Mouse (Mus musculus): ENCODE data around the gene Pim3. TPM values are rescaled to one million over a fixed set of nuclear protein-coding genes. Genes with fewer than 3 reads are reported as not detected.

Pim3 gene
- total and polyA plus RNA-seq, 2 experiments from 2014 or later = 65.2 to 70.6 TPM

- peak; percentile 8; the same call in 1 of the 2 replicates for TF ChIP-seq CTCF (IDR thresholded peaks at IDR 0.05; ENCODE audit: low read depth)
- peak overlapping the region; percentile 78 for H3K9ac ChIP-seq
- WGBS = 4% methylated on average over 38 of the region's 41 CpGs
- H3K4me1 ChIP-seq (ENCODE audit: insufficient read depth) = no peaks in the 10 kb centered on the region; the same call in 1 of the 2 replicates
- H3K4me2 ChIP-seq (ENCODE audit: low read depth) = peak overlapping the region; percentile 90
- H3K36me3 ChIP-seq (ENCODE audit: insufficient read depth) = no peaks in the 10 kb centered on the region
- no peaks in the 10 kb centered on the region for H3K9me3 ChIP-seq (ENCODE audit: low read length)
- peak overlapping the region; percentile 50 for H3K4me3 ChIP-seq (ENCODE audit: low read depth, low read length)
- peak; percentile 95 for ATAC-seq
- H3K27ac ChIP-seq (ENCODE audit: low read depth, low read length) = peak overlapping the region; percentile 40; the same call in 1 of the 2 replicates
- no peaks in the 10 kb centered on the region for H3K27me3 ChIP-seq (ENCODE audit: insufficient read depth, low read length)
- peak; percentile 80 for DNase-seq
Measured at GRCm38 (mm10) chr15:88890751-88891675, 29.0 kb downstream of the Pim3 start.

DNA sequence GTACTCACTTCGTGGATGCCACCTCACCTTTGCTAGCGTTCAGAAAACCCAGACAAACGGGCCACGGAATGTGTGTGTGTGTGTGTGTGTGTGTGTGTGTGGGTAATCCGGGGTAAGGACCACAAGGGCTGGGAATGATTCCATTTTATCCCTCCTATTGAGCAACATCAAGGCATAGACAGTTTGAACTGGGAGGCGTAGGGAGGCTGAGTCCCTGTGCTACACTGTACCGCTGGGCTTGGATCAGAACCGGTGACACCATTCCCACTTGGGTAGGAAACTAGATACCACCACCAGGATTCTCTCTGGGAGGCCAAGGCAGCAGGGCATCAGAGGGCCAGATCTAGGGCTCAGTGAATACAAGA lies 29.7 kb downstream of the Pim3 start:
- no peaks in the 10 kb centered on the region; the same call in 1 of the 2 replicates for H3K4me1 ChIP-seq (ENCODE audit: insufficient read depth)
- no peak for DNase-seq
- H3K27me3 ChIP-seq (ENCODE audit: insufficient read depth, low read length) = no peaks in the 10 kb centered on the region
- ATAC-seq = no peak
- 0 out of 2 replicates have a peak overlapping the region, but pooled peaks have one; percentile 90 for H3K4me2 ChIP-seq (ENCODE audit: low read depth)
- H3K36me3 ChIP-seq (ENCODE audit: insufficient read depth) = no peaks in the 10 kb centered on the region
- no peaks in the 10 kb centered on the region for H3K9me3 ChIP-seq (ENCODE audit: low read length)
- H3K9ac ChIP-seq = no peak overlapping the region
- 71% methylated on average over 8 of the region's 8 CpGs for WGBS
- TF ChIP-seq CTCF (IDR thresholded peaks at IDR 0.05; ENCODE audit: low read depth) = no peak
- H3K27ac ChIP-seq (ENCODE audit: low read depth, low read length) = no peak overlapping the region
- H3K4me3 ChIP-seq (ENCODE audit: low read depth, low read length) = no peak overlapping the region

DNA sequence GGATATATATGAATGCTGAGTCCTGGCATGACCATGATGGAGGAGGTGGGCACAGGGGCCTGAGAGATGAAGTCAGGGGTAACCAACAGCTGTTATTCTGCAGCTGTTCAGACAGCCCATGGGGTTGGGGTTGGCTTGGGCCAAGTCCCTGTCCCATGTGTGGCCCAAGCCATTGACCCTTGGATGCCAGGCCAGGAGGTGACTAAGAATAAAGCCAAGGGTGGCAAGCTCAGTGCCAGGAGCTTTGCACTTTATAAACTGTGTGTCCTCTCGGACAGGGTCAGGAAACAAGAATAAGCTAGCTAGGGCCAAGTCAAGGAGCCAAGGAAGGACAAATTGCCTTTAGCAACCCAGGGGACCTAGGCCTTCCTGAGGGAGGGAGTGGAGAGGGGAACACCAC lies 30.3 kb downstream of the Pim3 start:
- Histone ChIP-seq H3K4me2 (ENCODE audit: low read depth) (no peak overlapping the region), H3K9me3 (ENCODE audit: low read length) (no peaks in the 10 kb centered on the region), H3K27me3 (ENCODE audit: insufficient read depth, low read length) (no peaks in the 10 kb centered on the region), H3K4me3 (ENCODE audit: low read depth, low read length) (no peak overlapping the region), H3K27ac (ENCODE audit: low read depth, low read length) (no peak overlapping the region), H3K4me1 (ENCODE audit: insufficient read depth) (no peaks in the 10 kb centered on the region; the same call in 1 of the 2 replicates), H3K36me3 (ENCODE audit: insufficient read depth) (no peaks in the 10 kb centered on the region), H3K9ac (no peak overlapping the region)
- DNase-seq (no peak), ATAC-seq (no peak)
- 91% methylated on average over 1 of the region's 1 CpGs for WGBS
- TF ChIP-seq CTCF (IDR thresholded peaks at IDR 0.05; ENCODE audit: low read depth) = no peak

DNA sequence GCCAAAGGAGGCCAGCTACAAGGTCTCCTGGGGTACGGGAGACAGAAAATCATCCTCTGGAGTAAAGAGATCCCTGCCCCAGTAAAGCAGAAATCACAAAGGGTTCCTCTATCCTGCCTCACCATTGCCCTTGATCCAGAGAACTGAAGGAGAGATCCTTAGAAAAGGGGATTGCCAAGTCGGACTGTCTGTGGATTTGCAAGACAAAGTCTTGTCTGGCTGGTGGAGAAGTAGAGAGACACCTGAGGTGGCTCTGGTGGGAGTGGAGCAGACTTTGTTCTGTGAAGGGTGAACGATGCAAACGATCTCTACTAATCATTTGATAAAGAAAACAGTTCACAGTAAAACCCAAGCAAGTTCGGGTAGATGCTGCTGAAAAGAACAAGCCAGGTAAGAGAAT lies 30.9 kb downstream of the Pim3 start:
- H3K4me1 ChIP-seq (ENCODE audit: insufficient read depth) = no peaks in the 10 kb centered on the region; the same call in 1 of the 2 replicates
- no peak overlapping the region for H3K4me3 ChIP-seq (ENCODE audit: low read depth, low read length)
- no peak for TF ChIP-seq CTCF (IDR thresholded peaks at IDR 0.05; ENCODE audit: low read depth)
- no peaks in the 10 kb centered on the region for H3K9me3 ChIP-seq (ENCODE audit: low read length)
- no peak overlapping the region for H3K27ac ChIP-seq (ENCODE audit: low read depth, low read length)
- no peak overlapping the region for H3K9ac ChIP-seq
- no peak overlapping the region for H3K4me2 ChIP-seq (ENCODE audit: low read depth)
- no peaks in the 10 kb centered on the region for H3K27me3 ChIP-seq (ENCODE audit: insufficient read depth, low read length)
- ATAC-seq = no peak
- no peak for DNase-seq
- no peaks in the 10 kb centered on the region for H3K36me3 ChIP-seq (ENCODE audit: insufficient read depth)
- 78% methylated on average over 5 of the region's 5 CpGs for WGBS

DNA sequence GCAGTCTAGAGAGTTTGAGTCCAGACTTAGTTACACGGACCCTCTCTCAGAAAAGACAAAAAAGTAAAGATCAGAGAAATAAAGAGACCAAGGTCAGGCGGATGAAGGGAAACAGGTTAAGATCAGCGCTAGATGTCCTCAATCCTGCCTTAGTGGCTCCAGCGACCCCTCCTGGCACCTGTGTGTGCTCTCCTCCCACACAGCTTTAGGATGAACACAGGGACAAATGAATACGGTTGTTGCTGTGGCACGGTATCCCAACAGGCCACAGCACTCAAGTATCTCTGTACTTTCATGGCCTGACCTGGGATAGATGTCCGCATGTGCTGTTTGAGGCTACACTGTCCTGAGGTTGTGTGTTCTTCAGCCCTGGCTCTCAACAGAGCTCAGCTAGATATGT lies 33.1 kb downstream of the Pim3 start:
- Histone ChIP-seq H3K27ac (ENCODE audit: low read depth, low read length) (no peak overlapping the region), H3K27me3 (ENCODE audit: insufficient read depth, low read length) (no peaks in the 10 kb centered on the region), H3K36me3 (ENCODE audit: insufficient read depth) (no peaks in the 10 kb centered on the region), H3K4me3 (ENCODE audit: low read depth, low read length) (no peak overlapping the region), H3K9me3 (ENCODE audit: low read length) (no peaks in the 10 kb centered on the region), H3K4me1 (ENCODE audit: insufficient read depth) (no peaks in the 10 kb centered on the region; the same call in 1 of the 2 replicates), H3K9ac (no peak overlapping the region), H3K4me2 (ENCODE audit: low read depth) (no peak overlapping the region)
- TF ChIP-seq CTCF (IDR thresholded peaks at IDR 0.05; ENCODE audit: low read depth) = no peak
- WGBS = 70% methylated on average over 7 of the region's 7 CpGs
- no peak for DNase-seq
- no peak for ATAC-seq

GRCm38 (mm10) chr15:88895891-88896290 lies 33.9 kb downstream of the Pim3 start:
- Histone ChIP-seq H3K27ac (ENCODE audit: low read depth, low read length) (no peak overlapping the region), H3K9ac (no peak overlapping the region), H3K4me3 (ENCODE audit: low read depth, low read length) (no peak overlapping the region), H3K27me3 (ENCODE audit: insufficient read depth, low read length) (no peaks in the 10 kb centered on the region), H3K36me3 (ENCODE audit: insufficient read depth) (no peaks in the 10 kb centered on the region), H3K9me3 (ENCODE audit: low read length) (no peaks in the 10 kb centered on the region), H3K4me1 (ENCODE audit: insufficient read depth) (no peaks in the 10 kb centered on the region), H3K4me2 (ENCODE audit: low read depth) (no peak overlapping the region)
- 85% methylated on average over 6 of the region's 6 CpGs for WGBS
- DNase-seq (no peak), ATAC-seq (no peak)
- no peak for TF ChIP-seq CTCF (IDR thresholded peaks at IDR 0.05; ENCODE audit: low read depth)

GRCm38 (mm10) chr15:88896341-88896980 lies 34.5 kb downstream of the Pim3 start:
- TF ChIP-seq CTCF (IDR thresholded peaks at IDR 0.05; ENCODE audit: low read depth) = no peak
- no peaks in the 10 kb centered on the region for H3K27me3 ChIP-seq (ENCODE audit: insufficient read depth, low read length)
- H3K27ac ChIP-seq (ENCODE audit: low read depth, low read length) = no peak overlapping the region
- no peak overlapping the region for H3K4me3 ChIP-seq (ENCODE audit: low read depth, low read length)
- 87% methylated on average over 10 of the region's 10 CpGs for WGBS
- no peaks in the 10 kb centered on the region for H3K36me3 ChIP-seq (ENCODE audit: insufficient read depth)
- DNase-seq = no peak
- no peak overlapping the region for H3K9ac ChIP-seq
- ATAC-seq = no peak
- H3K4me1 ChIP-seq (ENCODE audit: insufficient read depth) = no peaks in the 10 kb centered on the region
- no peaks in the 10 kb centered on the region for H3K9me3 ChIP-seq (ENCODE audit: low read length)
- no peak overlapping the region for H3K4me2 ChIP-seq (ENCODE audit: low read depth)
